Mouse (Mus musculus) stomach, embryonic 14.5 days (tissue): ENCODE results near the gene Prcp. TPM values are rescaled to one million over a fixed set of nuclear protein-coding genes. Genes with fewer than 3 reads are reported as not detected.
"Not testable (repeated sequence)": the region's sequence is repeated elsewhere in the genome, so short reads cannot be mapped to it uniquely, and the experiment has no call there.

Experiments used
- ATAC-seq: fragments of 200-750 bp; cut with Nextera tagmentation; 2 replicates; pipeline ENCODE4 v1.8.0; 2017; ENCODE audit warnings: low read depth, moderate TSS enrichment; ENCODE audit not compliant: insufficient number of reproducible peaks, insufficient read depth, low FRiP score
- H3K27ac ChIP-seq: fragments of 300-500 bp; sonication (generic); 2 replicates; pipeline ENCODE4 v1.5.1; 2014; ENCODE audit warnings: mild to moderate bottlenecking, low read length, moderate library complexity, mixed read lengths
- H3K27me3 ChIP-seq: fragments of 300-500 bp; sonication (generic); 2 replicates; pipeline ENCODE4 v1.6.1; 2014; ENCODE audit warnings: low read length, control low read depth, mixed read lengths; ENCODE audit not compliant: control insufficient read depth, insufficient read depth
- H3K36me3 ChIP-seq: fragments of 300-500 bp; sonication (generic); 2 replicates; pipeline ENCODE4 v1.6.1; 2014; ENCODE audit warnings: mild to moderate bottlenecking, control low read depth, low read length, moderate library complexity, mixed read lengths; ENCODE audit not compliant: control insufficient read depth, insufficient read depth
- H3K4me1 ChIP-seq: fragments of 300-500 bp; sonication (generic); 2 replicates; pipeline ENCODE4 v1.6.1; 2014; ENCODE audit warnings: low read length, control low read depth, mixed read lengths; ENCODE audit not compliant: control insufficient read depth, insufficient read depth
- H3K4me2 ChIP-seq: fragments of 300-500 bp; sonication (generic); replicated peaks from 2 replicates; pipeline ENCODE4 v1.6.1; 2014; ENCODE audit warnings: low read depth, low read length, control low read depth
- H3K4me3 ChIP-seq: fragments of 300-500 bp; sonication (generic); 2 replicates; pipeline ENCODE4 v1.5.1; 2014; ENCODE audit warnings: low read depth, low read length, control low read depth
- H3K9ac ChIP-seq: fragments of 300-500 bp; sonication (generic); replicated peaks from 2 replicates; pipeline ENCODE4 v1.6.1; 2014; ENCODE audit warnings: low read depth, mild to moderate bottlenecking, control low read depth, low read length, moderate library complexity, mixed read lengths
- H3K9me3 ChIP-seq: fragments of 300-500 bp; sonication (generic); 2 replicates; pipeline ENCODE4 v1.6.1; 2016; ENCODE audit warnings: low read depth, low read length, control low read depth; ENCODE audit not compliant: control insufficient read depth
- WGBS: fragments of 180-500 bp; shearing (Covaris S2); extraction: QIAGEN DNeasy Blood & Tissue Kit; methylation state at CpG from one replicate; pipeline ENCODE4 v1.1.7; 2014; 5-methylcytosine and 5-hydroxymethylcytosine counted together
- polyA plus RNA-seq: library from polyadenylated mRNA; unstranded; fragments of >200 nt; fragmentation: Nextera tagmentation; extraction: Ambion mirVana; gene quantifications from 2 replicates; pipeline ENCODE4 v1.2.1, GENCODE M21; 2014

The Prcp gene
- polyA plus RNA-seq, 1 experiment from 2014 or later: 27.3 TPM

DNA sequence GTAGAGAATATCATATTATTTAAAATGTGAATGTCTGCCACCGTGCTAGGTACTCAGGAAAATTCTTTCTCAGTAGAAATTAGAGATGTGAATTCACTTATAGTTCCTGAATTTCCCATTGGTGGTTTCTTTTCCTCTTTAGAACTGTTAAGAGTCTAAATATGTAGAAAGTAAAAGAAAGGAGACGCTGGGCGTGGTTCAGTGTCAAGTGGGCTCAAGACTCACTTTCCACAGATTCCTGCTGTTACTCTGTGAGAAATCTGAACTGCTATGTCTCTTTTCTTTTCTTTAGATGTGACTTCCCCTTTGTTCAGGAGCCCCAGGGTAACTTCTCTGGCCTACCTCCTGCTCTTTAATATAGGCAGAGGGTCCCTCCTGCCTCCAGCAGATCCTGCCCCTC lies 103.2 kb downstream of the Prcp start:
- Histone ChIP-seq H3K27me3 (no peaks in the 10 kb centered on the region), H3K36me3 (no peaks in the 10 kb centered on the region), H3K4me3 (no peak overlapping the region), H3K27ac (no peak overlapping the region), H3K9me3 (no peaks in the 10 kb centered on the region), H3K4me1 (no peaks in the 10 kb centered on the region), H3K4me2 (no peak overlapping the region), H3K9ac (no peak overlapping the region)
- 82% methylated on average over 3 of the region's 3 CpGs for WGBS
- ATAC-seq: no peak

DNA sequence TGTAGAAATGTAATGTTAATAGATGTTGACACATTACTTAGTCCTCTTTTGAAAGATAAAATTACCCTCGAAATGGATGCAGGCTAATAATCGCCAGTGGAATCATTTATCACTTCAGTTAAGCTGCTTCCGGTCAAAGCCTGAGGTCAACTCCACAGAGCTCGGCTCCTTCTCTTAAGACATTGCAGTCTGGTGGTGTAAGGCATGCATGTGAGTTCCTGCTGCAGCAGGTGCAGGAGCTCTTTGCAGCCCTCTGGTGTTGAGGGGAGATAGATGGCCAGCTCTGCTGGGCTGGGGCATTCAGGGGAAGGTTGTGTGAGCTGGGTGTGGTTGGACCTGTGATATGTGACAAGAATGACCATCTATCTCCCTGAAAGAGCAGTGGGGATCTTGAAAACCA lies 104.0 kb downstream of the Prcp start:
- WGBS: 34% methylated on average over 4 of the region's 4 CpGs

DNA sequence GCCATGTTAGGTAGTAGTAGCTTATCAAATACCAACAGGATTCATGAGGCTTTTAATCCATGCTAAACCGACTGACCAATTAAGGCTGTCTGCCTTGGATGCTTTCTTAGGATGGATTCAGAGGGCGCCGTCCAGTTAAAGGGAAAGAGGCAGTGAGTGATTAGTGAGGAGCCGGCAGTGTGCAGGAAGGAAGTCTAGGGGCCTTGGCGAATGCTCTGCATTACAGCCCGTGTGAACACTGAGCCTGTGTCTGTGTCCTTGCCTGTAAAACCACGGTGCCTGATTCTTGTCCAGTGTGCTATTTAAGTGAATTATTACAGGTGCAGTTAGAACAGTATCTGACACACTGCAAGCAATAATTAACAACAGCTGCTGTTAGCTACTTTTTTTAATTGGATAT lies 104.5 kb downstream of the Prcp start:
- not testable (repeated sequence) for H3K27ac ChIP-seq, H3K4me1 ChIP-seq, H3K9ac ChIP-seq, H3K4me3 ChIP-seq, ATAC-seq, H3K27me3 ChIP-seq, H3K4me2 ChIP-seq, H3K9me3 ChIP-seq, H3K36me3 ChIP-seq
- 45% methylated on average over 7 of the region's 7 CpGs for WGBS

More for the DNA sequence above, 104.0 kb downstream of the Prcp start:
- Histone ChIP-seq H3K9me3 (no peaks in the 10 kb centered on the region), H3K9ac (no peak overlapping the region), H3K36me3 (no peaks in the 10 kb centered on the region), H3K4me2 (no peak overlapping the region), H3K27me3 (no peaks in the 10 kb centered on the region), H3K4me1 (no peaks in the 10 kb centered on the region), H3K27ac (no peak overlapping the region), H3K4me3 (no peak overlapping the region)
- ATAC-seq: no peak

DNA sequence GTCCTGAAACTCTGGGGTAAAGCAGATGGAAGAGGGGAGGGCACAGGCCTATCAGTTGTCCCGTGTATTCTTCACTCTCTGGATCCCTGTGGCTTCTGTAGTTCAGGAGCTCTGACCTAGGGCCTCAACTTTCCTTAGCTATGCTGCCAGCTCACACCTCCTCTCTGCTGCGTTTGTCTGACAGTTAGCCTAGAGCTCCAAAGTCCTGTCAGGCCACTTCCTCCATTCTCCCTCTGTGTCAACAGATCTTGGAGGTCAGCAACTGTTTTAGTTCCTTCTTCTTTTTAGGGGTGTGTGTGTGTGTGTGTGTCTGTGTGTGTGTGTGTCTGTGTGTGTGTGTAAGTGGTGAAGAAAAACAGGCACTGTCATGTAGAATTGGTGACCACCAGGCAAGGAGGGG lies 106.5 kb downstream of the Prcp start:
- no peak for ATAC-seq
- H3K36me3 ChIP-seq: no peaks in the 10 kb centered on the region
- H3K9ac ChIP-seq: no peak overlapping the region
- 23% methylated on average over 2 of the region's 2 CpGs for WGBS
- no peak overlapping the region for H3K27ac ChIP-seq
- H3K9me3 ChIP-seq: no peaks in the 10 kb centered on the region
- H3K4me3 ChIP-seq: no peak overlapping the region
- H3K4me1 ChIP-seq: no peaks in the 10 kb centered on the region
- H3K4me2 ChIP-seq: no peak overlapping the region
- H3K27me3 ChIP-seq: no peaks in the 10 kb centered on the region

DNA sequence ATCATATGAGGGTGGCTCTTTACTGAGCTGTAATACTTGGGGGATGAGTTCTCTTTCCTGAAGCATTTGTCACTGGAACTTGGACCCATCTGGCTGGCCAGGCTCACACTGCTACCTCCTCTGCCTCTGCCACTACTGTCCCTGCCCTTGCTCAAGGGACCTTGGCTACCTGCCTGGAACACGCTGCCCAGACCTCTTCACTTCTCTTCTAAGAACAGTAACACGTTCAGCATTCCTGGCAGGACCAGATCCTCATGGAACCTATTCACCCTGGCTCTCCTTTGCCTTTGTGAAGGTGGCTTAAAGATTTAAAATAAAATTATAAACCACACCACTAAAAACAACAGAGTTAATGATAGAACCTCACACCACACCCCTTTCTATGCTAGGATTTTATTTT lies 107.6 kb downstream of the Prcp start:
- Histone ChIP-seq H3K4me1 (no peaks in the 10 kb centered on the region), H3K4me2 (no peak overlapping the region), H3K4me3 (no peak overlapping the region), H3K9me3 (no peaks in the 10 kb centered on the region), H3K36me3 (no peaks in the 10 kb centered on the region), H3K9ac (no peak overlapping the region), H3K27me3 (no peaks in the 10 kb centered on the region), H3K27ac (no peak overlapping the region)
- no peak for ATAC-seq
- 73% methylated on average over 2 of the region's 2 CpGs for WGBS

Other genes with a start within 250 kb of the Prcp start
- 6.0 and 7.6 TPM in 2 replicates for gene Ankrd42, start 237.3 kb upstream of the Prcp start, polyA plus RNA-seq
- 23.7 and 26.7 TPM in 2 replicates for gene Pcf11, start 204.5 kb upstream of the Prcp start, polyA plus RNA-seq
- gene Rab30, start 132.9 kb upstream of the Prcp start, polyA plus RNA-seq: 31.8 and 34.5 TPM in 2 replicates
- gene Ddias, start 223 bp upstream of the Prcp start, polyA plus RNA-seq: 9.9 and 13.2 TPM in 2 replicates
- 5.1 and 5.7 TPM in 2 replicates for gene Fam181b, start 205.4 kb downstream of the Prcp start, polyA plus RNA-seq